Mouse (Mus musculus) MEL (cell line): ENCODE results near the gene Nt5c2. TPM values are rescaled to one million over a fixed set of nuclear protein-coding genes. Genes with fewer than 3 reads are reported as not detected.

Experiments used
- DNase-seq: peaks from one replicate; pipeline ENCODE4 v3.0.0; 2011; ENCODE audit warnings: low read depth, low spot score
- H3K27ac ChIP-seq: 2 replicates; pipeline ENCODE4 v1.5.1; 2012; ENCODE audit warnings: low read depth, mild to moderate bottlenecking, control low read depth, low read length, moderate library complexity; ENCODE audit not compliant: control insufficient read depth
- H3K27me3 ChIP-seq, 2 experiments: fragments of 150-350 bp in 1 of 2; sonication (generic) in 1 of 2; 2 replicates each; pipeline ENCODE4 v1.6.1; 2012; ENCODE audit warnings: low read length in 2 of 2, mild to moderate bottlenecking in 2 of 2, improper control_type of control experiment in 1 of 2, moderate library complexity in 1 of 2; ENCODE audit not compliant: insufficient read depth in 2 of 2, control insufficient read depth in 1 of 2
- H3K36me3 ChIP-seq, 2 experiments: 2 replicates each; pipeline ENCODE4 v1.6.1; 2012 to 2014; ENCODE audit warnings: low read length in 2 of 2, improper control_type of control experiment in 1 of 2, inconsistent platforms in 1 of 2, mild to moderate bottlenecking in 1 of 2; ENCODE audit not compliant: insufficient read depth in 2 of 2, control insufficient read depth in 1 of 2
- H3K4me1 ChIP-seq, 2 experiments: fragments of 150-350 bp in 1 of 2; sonication (generic) in 1 of 2; 2 replicates each; pipeline ENCODE4 v1.6.1; 2012; ENCODE audit warnings: low read length in 2 of 2, improper control_type of control experiment in 1 of 2, mild to moderate bottlenecking in 1 of 2; ENCODE audit not compliant: insufficient read depth in 2 of 2, control insufficient read depth in 1 of 2
- H3K4me3 ChIP-seq, 2 experiments: fragments of 150-350 bp in 1 of 2; sonication (generic) in 1 of 2; 2 replicates each; pipeline ENCODE4 v1.5.1; 2012; ENCODE audit warnings: low read depth in 2 of 2, low read length in 2 of 2, mild to moderate bottlenecking in 2 of 2, moderate library complexity in 2 of 2, control low read depth in 1 of 2, improper control_type of control experiment in 1 of 2; ENCODE audit not compliant: control insufficient read depth in 1 of 2, insufficient read depth in 1 of 2
- H3K79me2 ChIP-seq: 2 replicates; pipeline ENCODE4 v1.6.1; 2012; ENCODE audit warnings: mild to moderate bottlenecking, low read length, moderate library complexity; ENCODE audit not compliant: control insufficient read depth, poor library complexity, insufficient read depth
- H3K9ac ChIP-seq: 2 replicates; pipeline ENCODE4 v1.6.1; 2012; ENCODE audit warnings: low read depth, mild to moderate bottlenecking, control low read depth, low read length, moderate library complexity; ENCODE audit not compliant: control insufficient read depth, poor library complexity, severe bottlenecking
- H3K9me3 ChIP-seq: fragments of 150-350 bp; sonication (generic); replicated peaks from 2 replicates; pipeline ENCODE4 v1.6.1; 2012; ENCODE audit warnings: mild to moderate bottlenecking, low read length, improper control_type of control experiment, moderate library complexity; ENCODE audit not compliant: insufficient read depth
- BHLHE40 ChIP-seq: IDR thresholded peaks from 2 replicates; pipeline ENCODE4 v1.6.1; 2012; ENCODE audit warnings: low read depth, mild to moderate bottlenecking, inconsistent platforms, low read length, improper control_type of control experiment, borderline replicate concordance
- CTCF ChIP-seq, 3 experiments: IDR thresholded peaks in 2 of 3; conservative IDR thresholded peaks in 1 of 3; 2 replicates each; pipeline ENCODE4 v1.5.1; 2011 to 2012; ENCODE audit warnings: low read length in 3 of 3, low read depth in 2 of 3, mild to moderate bottlenecking in 2 of 3, improper control_type of control experiment in 1 of 3, inconsistent platforms in 1 of 3, mixed read lengths in 1 of 3, moderate library complexity in 1 of 3; ENCODE audit not compliant: control insufficient read depth in 1 of 3, insufficient read depth in 1 of 3, poor library complexity in 1 of 3, severe bottlenecking in 1 of 3
- ELF1 ChIP-seq: IDR thresholded peaks from 2 replicates; pipeline ENCODE4 v1.6.1; 2014; ENCODE audit warnings: low read depth, mild to moderate bottlenecking, inconsistent platforms, low read length, improper control_type of control experiment, moderate library complexity
- EP300 ChIP-seq, 2 experiments: IDR thresholded peaks; 2 replicates each; pipeline ENCODE4 v1.6.1; 2011; ENCODE audit warnings: improper control_type of control experiment in 2 of 2, low read length in 2 of 2, low read depth in 1 of 2, mild to moderate bottlenecking in 1 of 2
- ETS1 ChIP-seq: IDR thresholded peaks from 2 replicates; pipeline ENCODE4 v1.6.1; 2012; ENCODE audit warnings: low read depth, mild to moderate bottlenecking, inconsistent platforms, low read length, improper control_type of control experiment, moderate library complexity
- GABPA ChIP-seq: IDR thresholded peaks from 2 replicates; pipeline ENCODE4 v1.6.1; 2012; ENCODE audit warnings: low read depth, mild to moderate bottlenecking, inconsistent platforms, low read length, improper control_type of control experiment, moderate library complexity
- GATA1 ChIP-seq: IDR thresholded peaks from 2 replicates; pipeline ENCODE4 v1.6.1; 2011; ENCODE audit warnings: low read depth, low read length, improper control_type of control experiment
- HCFC1 ChIP-seq: IDR thresholded peaks from 2 replicates; pipeline ENCODE4 v1.6.1; 2012; ENCODE audit warnings: low read depth, mild to moderate bottlenecking, inconsistent platforms, low read length, improper control_type of control experiment, moderate library complexity
- JUND ChIP-seq: IDR thresholded peaks from 2 replicates; pipeline ENCODE4 v1.6.1; 2011; ENCODE audit warnings: low read depth, mild to moderate bottlenecking, improper control_type of control experiment, low read length
- KAT2A ChIP-seq: conservative IDR thresholded peaks from 2 replicates; pipeline ENCODE4 v1.6.1; 2012; ENCODE audit warnings: low read depth, low read length, improper control_type of control experiment, inconsistent platforms
- MAFK ChIP-seq: IDR thresholded peaks from 2 replicates; pipeline ENCODE4 v1.6.1; 2011; ENCODE audit warnings: low read depth, mild to moderate bottlenecking, low read length, improper control_type of control experiment, borderline replicate concordance
- MAX ChIP-seq: IDR thresholded peaks from 2 replicates; pipeline ENCODE4 v1.6.1; 2011; ENCODE audit warnings: low read length, improper control_type of control experiment
- MAZ ChIP-seq: IDR thresholded peaks from 2 replicates; pipeline ENCODE4 v1.6.1; 2012; ENCODE audit warnings: low read depth, mild to moderate bottlenecking, inconsistent platforms, low read length, improper control_type of control experiment
- MEF2A ChIP-seq: IDR thresholded peaks from 2 replicates; pipeline ENCODE4 v1.6.1; 2014; ENCODE audit warnings: low read depth, mild to moderate bottlenecking, inconsistent platforms, low read length, improper control_type of control experiment; ENCODE audit not compliant: poor library complexity, insufficient replicate concordance, severe bottlenecking; ENCODE audit errors: extremely low read depth
- MXI1 ChIP-seq: IDR thresholded peaks from 2 replicates; pipeline ENCODE4 v1.6.1; 2011; ENCODE audit warnings: mild to moderate bottlenecking, low read depth, low read length, improper control_type of control experiment
- MYB ChIP-seq: IDR thresholded peaks from 2 replicates; pipeline ENCODE4 v1.6.1; 2011; ENCODE audit warnings: mild to moderate bottlenecking, low read depth, low read length, improper control_type of control experiment
- MYC ChIP-seq: IDR thresholded peaks from 2 replicates; pipeline ENCODE4 v1.6.1; 2011; ENCODE audit warnings: low read depth, mild to moderate bottlenecking, low read length, improper control_type of control experiment, moderate library complexity
- NELFE ChIP-seq: IDR thresholded peaks from 2 replicates; pipeline ENCODE4 v1.6.1; 2011; ENCODE audit warnings: low read depth, low read length, improper control_type of control experiment
- NRF1 ChIP-seq: IDR thresholded peaks from 2 replicates; pipeline ENCODE4 v1.6.1; 2014; ENCODE audit warnings: low read depth, mild to moderate bottlenecking, inconsistent platforms, low read length, improper control_type of control experiment, moderate library complexity; ENCODE audit not compliant: poor library complexity, insufficient read depth, severe bottlenecking
- POLR2A ChIP-seq, 2 experiments: IDR thresholded peaks; 2 replicates each; pipeline ENCODE4 v1.6.1; 2011 to 2012; ENCODE audit warnings: low read length in 2 of 2, mild to moderate bottlenecking in 2 of 2, control low read depth in 1 of 2, improper control_type of control experiment in 1 of 2, low read depth in 1 of 2, moderate library complexity in 1 of 2; ENCODE audit not compliant: control insufficient read depth in 1 of 2, insufficient read depth in 1 of 2, poor library complexity in 1 of 2
- POLR2AphosphoS2 ChIP-seq: IDR thresholded peaks from 2 replicates; pipeline ENCODE4 v1.6.1; 2011; ENCODE audit warnings: low read length, improper control_type of control experiment
- POLR2AphosphoS5 ChIP-seq: IDR thresholded peaks from 2 replicates; pipeline ENCODE4 v1.6.1; 2012; ENCODE audit warnings: low read depth, borderline replicate concordance, mild to moderate bottlenecking, inconsistent platforms, low read length, moderate library complexity, mixed read lengths
- RAD21 ChIP-seq: IDR thresholded peaks from 2 replicates; pipeline ENCODE4 v1.6.1; 2011; ENCODE audit warnings: mild to moderate bottlenecking, low read depth, low read length, improper control_type of control experiment
- RCOR1 ChIP-seq: IDR thresholded peaks from 2 replicates; pipeline ENCODE4 v1.6.1; 2012; ENCODE audit warnings: low read depth, mild to moderate bottlenecking, inconsistent platforms, low read length, improper control_type of control experiment
- SIN3A ChIP-seq: IDR thresholded peaks from 2 replicates; pipeline ENCODE4 v1.6.1; 2012; ENCODE audit warnings: low read length, improper control_type of control experiment, inconsistent platforms
- SMC3 ChIP-seq: IDR thresholded peaks from 2 replicates; pipeline ENCODE4 v1.6.1; 2011; ENCODE audit warnings: low read depth, low read length, improper control_type of control experiment
- TAL1 ChIP-seq: IDR thresholded peaks from 2 replicates; pipeline ENCODE4 v1.6.1; 2012; ENCODE audit warnings: mild to moderate bottlenecking, inconsistent platforms, low read length, moderate library complexity, mixed read lengths
- TBP ChIP-seq: IDR thresholded peaks from 2 replicates; pipeline ENCODE4 v1.8.0; 2011; ENCODE audit warnings: low read depth, low read length, improper control_type of control experiment
- TCF12 ChIP-seq: IDR thresholded peaks from 2 replicates; pipeline ENCODE4 v1.6.1; 2014; ENCODE audit warnings: low read depth, mild to moderate bottlenecking, inconsistent platforms, low read length, improper control_type of control experiment, moderate library complexity
- UBTF ChIP-seq: IDR thresholded peaks from 2 replicates; pipeline ENCODE4 v1.6.1; 2012; ENCODE audit warnings: low read depth, mild to moderate bottlenecking, inconsistent platforms, low read length, improper control_type of control experiment, moderate library complexity, borderline replicate concordance; ENCODE audit not compliant: insufficient read depth
- USF1 ChIP-seq: IDR thresholded peaks from 2 replicates; pipeline ENCODE4 v1.6.1; 2014; ENCODE audit warnings: low read depth, mild to moderate bottlenecking, inconsistent platforms, low read length, improper control_type of control experiment, moderate library complexity
- USF2 ChIP-seq, 2 experiments: IDR thresholded peaks; 2 replicates each; pipeline ENCODE4 v1.6.1; 2011 to 2012; ENCODE audit warnings: improper control_type of control experiment in 2 of 2, low read length in 2 of 2, borderline replicate concordance in 1 of 2, inconsistent platforms in 1 of 2, low read depth in 1 of 2, mild to moderate bottlenecking in 1 of 2; ENCODE audit not compliant: insufficient read depth in 1 of 2
- ZC3H11A ChIP-seq: IDR thresholded peaks from 2 replicates; pipeline ENCODE4 v1.6.1; 2012; ENCODE audit warnings: low read depth, mild to moderate bottlenecking, inconsistent platforms, low read length, improper control_type of control experiment
- ZMIZ1 ChIP-seq: IDR thresholded peaks from 2 replicates; pipeline ENCODE4 v1.6.1; 2012; ENCODE audit warnings: low read depth, mild to moderate bottlenecking, inconsistent platforms, low read length, improper control_type of control experiment, moderate library complexity
- ZNF384 ChIP-seq: IDR thresholded peaks from 2 replicates; pipeline ENCODE4 v1.6.1; 2012; ENCODE audit warnings: low read depth, mild to moderate bottlenecking, inconsistent platforms, low read length, improper control_type of control experiment
- polyA plus RNA-seq, 2 experiments: library from polyadenylated mRNA; stranded (reverse) in 1 of 2; unstranded in 1 of 2; fragments of >175 nt in 1 of 2; fragments of >200 nt in 1 of 2; gene quantifications; 2 replicates each; pipeline versions ENCODE4 v1.2.1 to v1.2.4; 2012; ENCODE audit warnings: low replicate concordance in 2 of 2, low read depth in 1 of 2; ENCODE audit not compliant: insufficient read length in 2 of 2, insufficient read depth in 1 of 2, missing spikeins in 1 of 2
- total RNA-seq: library from RNA; depleted of rRNA; stranded (reverse); fragments of 300-350 nt; gene quantifications from 2 replicates; pipeline ENCODE4 v1.2.3, GENCODE M21; 2012

Gene Nt5c2
- total and polyA plus RNA-seq, 3 experiments, result 64.6 to 455 (median 147) TPM

DNA sequence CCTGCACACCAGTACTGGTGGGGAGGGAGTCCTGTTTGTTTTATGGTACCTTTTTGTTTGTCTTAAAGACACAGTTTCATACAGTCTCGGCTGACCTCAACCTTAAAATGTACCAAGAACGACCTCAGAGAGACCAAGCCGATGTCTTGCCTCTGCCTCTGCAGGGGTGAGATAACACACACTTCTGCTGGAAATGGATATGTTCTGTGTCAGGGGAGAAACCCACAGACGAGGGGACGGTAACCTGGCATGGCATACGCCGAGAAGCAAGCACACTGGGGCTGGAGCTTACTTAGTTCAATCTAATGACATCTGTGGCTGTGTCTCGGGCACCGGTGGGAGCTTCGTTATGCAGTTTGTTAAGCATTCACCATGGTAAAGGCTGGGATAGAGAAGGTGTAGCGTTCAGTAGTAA lies 31.0 kb downstream of the Nt5c2 start:
- Histone ChIP-seq H3K4me3 (peak overlapping the region; percentile 31 to 52), H3K9me3 (no peaks in the 10 kb centered on the region), H3K9ac (peak overlapping the region; percentile 81), H3K27me3 (no peaks in the 10 kb centered on the region), H3K4me1 (peaks cover 15 to 49% of the 10 kb centered on the region in 2 experiments), H3K27ac (peak overlapping the region; percentile 99), H3K79me2 (peaks cover 6% of the 10 kb centered on the region; the same call in 1 of the 2 replicates), H3K36me3 (peaks cover 0 to 43% of the 10 kb centered on the region in 2 experiments; a peak in 2 of 4 replicates)
- peak; percentile 91 for DNase-seq
- TF ChIP-seq POLR2AphosphoS5, result peak; percentile 65; the same call in 1 of the 2 replicates
- TF ChIP-seq UBTF, result no peak
- no peak for TF ChIP-seq ZC3H11A
- TF ChIP-seq ZNF384, result no peak
- no peak for TF ChIP-seq NRF1
- no peak for TF ChIP-seq GABPA
- TF ChIP-seq ELF1, result no peak
- TF ChIP-seq KAT2A, result no peak
- peak; percentile 84 for TF ChIP-seq SIN3A
- no peak; the same call in 1 of the 2 replicates for TF ChIP-seq MAFK
- TF ChIP-seq JUND, result no peak
- no peak for TF ChIP-seq CTCF (IDR thresholded peaks at IDR 0.05 in 2 of 3, conservative IDR thresholded peaks at IDR 0.05 in 1 of 3; ENCODE audit: control insufficient read depth in 1 of 3, insufficient read depth in 1 of 3, low read depth in 2 of 3, low read length in 3 of 3, poor library complexity in 1 of 3, severe bottlenecking in 1 of 3)
- TF ChIP-seq TCF12, result peak; percentile 96
- TF ChIP-seq ZMIZ1, result peak; percentile 85
- TF ChIP-seq BHLHE40, result no peak
- no peak for TF ChIP-seq MEF2A
- no peak for TF ChIP-seq USF2 (IDR thresholded peaks at IDR 0.05; ENCODE audit: borderline replicate concordance in 1 of 2, insufficient read depth in 1 of 2, low read depth in 1 of 2, low read length in 2 of 2)
- TF ChIP-seq TAL1, result peak; percentile 100
- peak; percentile 91 to 94 for TF ChIP-seq EP300 (IDR thresholded peaks at IDR 0.05; ENCODE audit: low read depth in 1 of 2, low read length in 2 of 2)
- TF ChIP-seq POLR2A (IDR thresholded peaks at IDR 0.05; ENCODE audit: control insufficient read depth in 1 of 2, insufficient read depth in 1 of 2, low read depth in 1 of 2, low read length in 2 of 2, poor library complexity in 1 of 2), result peak; percentile 42 to 73; a peak in 2 of 4 replicates
- TF ChIP-seq RAD21, result no peak
- peak; percentile 59 for TF ChIP-seq HCFC1
- peak; percentile 89 for TF ChIP-seq ETS1
- TF ChIP-seq GATA1, result peak; percentile 94
- TF ChIP-seq MAX, result peak; percentile 63
- peak; percentile 59 for TF ChIP-seq MAZ
- no peak; the same call in 1 of the 2 replicates for TF ChIP-seq MYC
- no peak for TF ChIP-seq MYB
- peak; percentile 75 for TF ChIP-seq NELFE
- no peak for TF ChIP-seq SMC3
- TF ChIP-seq USF1, result no peak
- TF ChIP-seq TBP, result peak; percentile 76; the same call in 1 of the 2 replicates
- no peak; the same call in 1 of the 2 replicates for TF ChIP-seq POLR2AphosphoS2
- TF ChIP-seq MXI1, result peak; percentile 68
- TF ChIP-seq RCOR1, result peak; percentile 85
